Mouse (Mus musculus): Measurements from ENCODE around the gene Ovol2.

GRCm38 (mm10) chr2:144332486-144332885 lies 540 bp upstream of the Ovol2 start:
- TF ChIP-seq MYOD1 (IDR thresholded peaks at IDR 0.05; ENCODE audit: control insufficient read depth, insufficient read length, low read depth) (no peak), CTCF (IDR thresholded peaks at IDR 0.05; ENCODE audit: control insufficient read depth, insufficient read depth, insufficient read length) (no peak), MAX (IDR thresholded peaks at IDR 0.05) (no peak), CEBPB (IDR thresholded peaks at IDR 0.05; ENCODE audit: low read depth) (no peak)
